Mouse (Mus musculus): ENCODE measurements around the gene Prune1. TPM values are rescaled to one million over a fixed set of nuclear protein-coding genes. Genes with fewer than 3 reads are reported as not detected.

Prune1 gene
- polyA plus RNA-seq, 1 experiment from 2014 or later: 16.5 TPM

DNA sequence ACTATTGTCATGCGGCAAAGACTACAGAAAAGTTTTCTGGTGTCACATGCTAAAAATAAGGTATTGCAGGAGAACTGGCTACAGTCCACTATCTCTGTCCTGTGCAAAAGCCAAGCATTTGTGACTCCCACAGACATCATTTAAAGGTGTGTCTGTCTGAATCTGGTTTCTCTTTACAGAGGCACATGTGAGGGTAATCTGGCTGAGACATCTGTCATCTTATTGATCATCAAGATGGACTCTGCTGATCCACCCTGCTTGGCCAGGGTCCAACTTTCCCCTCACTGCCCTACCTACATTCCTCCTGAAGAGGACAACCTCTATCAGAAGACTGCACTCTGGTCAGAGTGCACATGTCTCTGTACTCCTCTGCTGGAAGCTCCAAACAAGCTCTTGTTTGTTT lies 4.7 kb downstream of the Prune1 start:
- ATAC-seq (replicated peaks; ENCODE audit: low FRiP score, low TSS enrichment, low read depth): no peak
- DNase-seq (ENCODE audit: low spot score): no peak

DNA sequence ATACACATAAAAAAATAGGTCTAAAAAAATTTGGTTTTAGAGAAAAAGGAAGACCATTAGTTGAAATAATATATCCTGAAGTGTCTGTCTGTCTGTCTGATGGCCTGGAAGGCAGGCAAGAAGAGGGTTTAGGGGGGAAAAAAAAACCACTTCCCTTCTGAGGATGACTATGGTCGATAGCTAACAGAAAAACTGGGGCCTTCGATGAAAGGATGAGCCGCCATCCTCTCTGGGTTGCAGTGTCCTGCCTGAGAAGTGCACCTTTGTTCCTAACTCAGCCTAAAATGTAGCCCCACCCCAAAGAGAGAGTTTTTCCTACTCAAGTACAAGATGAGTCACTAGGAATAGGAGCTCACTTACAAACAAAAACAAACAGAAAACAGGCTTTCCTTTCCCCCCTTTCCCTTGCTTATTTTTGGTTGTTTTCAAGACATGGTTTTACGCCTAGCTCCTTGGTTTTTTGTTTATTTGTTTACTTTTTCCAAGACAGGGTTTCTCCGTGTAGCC lies 5.4 kb downstream of the Prune1 start:
- DNase-seq (ENCODE audit: low spot score) (no peak), ATAC-seq (replicated peaks; ENCODE audit: low FRiP score, low TSS enrichment, low read depth) (no peak)
- Histone ChIP-seq H3K4me3 (ENCODE audit: low read depth, low read length) (no peak overlapping the region), H3K4me2 (ENCODE audit: low read length) (no peak overlapping the region), H3K27me3 (replicated peaks; ENCODE audit: control insufficient read depth, insufficient read depth, low read length) (no peaks in the 10 kb centered on the region), H3K27ac (ENCODE audit: low read depth) (no peak overlapping the region), H3K4me1 (replicated peaks; ENCODE audit: control insufficient read depth, insufficient read depth, low read length) (peaks cover 6% of the 10 kb centered on the region), H3K9me3 (ENCODE audit: control insufficient read depth, low read length) (no peaks in the 10 kb centered on the region), H3K9ac (ENCODE audit: low read length) (no peak overlapping the region), H3K36me3 (ENCODE audit: control insufficient read depth, insufficient read depth, low read length) (no peaks in the 10 kb centered on the region)
- WGBS: 76% methylated on average over 5 of the region's 5 CpGs

More for the DNA sequence above, 4.7 kb downstream of the Prune1 start:
- no peaks in the 10 kb centered on the region for H3K36me3 ChIP-seq (ENCODE audit: control insufficient read depth, insufficient read depth, low read length)
- whole genome bisulfite sequencing: 92% methylated on average over 1 of the region's 1 CpGs
- peaks cover 6% of the 10 kb centered on the region for H3K4me1 ChIP-seq (replicated peaks; ENCODE audit: control insufficient read depth, insufficient read depth, low read length)
- no peaks in the 10 kb centered on the region for H3K9me3 ChIP-seq (ENCODE audit: control insufficient read depth, low read length)
- no peak overlapping the region for H3K4me2 ChIP-seq (ENCODE audit: low read length)
- H3K27me3 ChIP-seq (replicated peaks; ENCODE audit: control insufficient read depth, insufficient read depth, low read length): no peaks in the 10 kb centered on the region
- H3K9ac ChIP-seq (ENCODE audit: low read length): no peak overlapping the region
- H3K27ac ChIP-seq (ENCODE audit: low read depth): no peak overlapping the region
- no peak overlapping the region for H3K4me3 ChIP-seq (ENCODE audit: low read depth, low read length)

DNA sequence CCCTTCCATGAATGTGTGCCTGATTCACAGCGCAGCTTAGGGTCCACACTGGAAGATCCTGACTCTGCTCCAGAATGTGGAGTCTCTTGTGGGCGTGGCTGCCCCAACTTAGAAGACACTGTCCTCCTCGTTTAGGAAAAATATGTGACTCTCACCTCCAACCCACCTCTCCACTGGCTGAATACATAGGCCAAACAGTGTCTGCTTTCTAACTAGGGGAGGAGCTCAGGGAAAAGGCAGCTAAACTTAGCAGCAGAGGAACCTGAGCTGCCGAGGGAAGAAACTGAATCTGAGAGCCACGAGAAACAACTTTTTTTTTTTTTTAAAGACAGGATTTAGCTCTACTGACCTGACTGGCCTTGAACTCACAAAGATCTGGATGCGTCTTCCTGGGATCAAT lies 6.7 kb downstream of the Prune1 start:
- no peaks in the 10 kb centered on the region for H3K27me3 ChIP-seq (replicated peaks; ENCODE audit: control insufficient read depth, insufficient read depth, low read length)
- 77% methylated on average over 6 of the region's 6 CpGs for WGBS

DNA sequence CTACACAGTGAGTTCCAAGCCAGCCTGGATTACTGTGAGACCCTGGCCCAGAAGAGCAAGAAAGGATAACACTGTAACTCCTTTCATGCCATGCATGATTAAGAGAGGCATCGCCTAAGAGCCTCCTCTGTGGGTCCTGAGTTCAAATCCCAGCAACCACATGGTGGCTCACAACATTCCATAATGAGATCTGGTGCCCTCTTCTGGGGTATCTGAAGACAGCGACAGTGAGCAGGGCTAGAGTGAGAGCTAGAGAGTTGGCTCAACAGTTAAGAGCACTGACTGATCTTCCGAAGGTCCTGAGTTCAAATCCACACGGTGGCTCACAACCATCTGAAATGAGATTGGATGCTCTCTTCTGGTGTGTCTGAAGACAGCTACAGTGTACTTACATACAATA lies 7.4 kb downstream of the Prune1 start:
- no peaks in the 10 kb centered on the region for H3K9me3 ChIP-seq (ENCODE audit: control insufficient read depth, low read length)
- H3K36me3 ChIP-seq (ENCODE audit: control insufficient read depth, insufficient read depth, low read length): peaks cover 5% of the 10 kb centered on the region; the same call in 1 of the 2 replicates
- no peaks in the 10 kb centered on the region; the same call in 1 of the 2 replicates for H3K4me1 ChIP-seq (replicated peaks; ENCODE audit: control insufficient read depth, insufficient read depth, low read length)
- H3K27me3 ChIP-seq (replicated peaks; ENCODE audit: control insufficient read depth, insufficient read depth, low read length): no peaks in the 10 kb centered on the region
- no peak overlapping the region for H3K9ac ChIP-seq (ENCODE audit: low read length)
- no peak overlapping the region for H3K4me2 ChIP-seq (ENCODE audit: low read length)
- WGBS: 93% methylated on average over 4 of the region's 4 CpGs
- DNase-seq (ENCODE audit: low spot score): no peak
- H3K27ac ChIP-seq (ENCODE audit: low read depth): no peak overlapping the region
- no peak overlapping the region for H3K4me3 ChIP-seq (ENCODE audit: low read depth, low read length)
- no peak for ATAC-seq (replicated peaks; ENCODE audit: low FRiP score, low TSS enrichment, low read depth)

More for the DNA sequence above, 6.7 kb downstream of the Prune1 start:
- H3K4me3 ChIP-seq (ENCODE audit: low read depth, low read length): no peak overlapping the region
- H3K9ac ChIP-seq (ENCODE audit: low read length): no peak overlapping the region
- no peaks in the 10 kb centered on the region for H3K36me3 ChIP-seq (ENCODE audit: control insufficient read depth, insufficient read depth, low read length)
- no peaks in the 10 kb centered on the region for H3K9me3 ChIP-seq (ENCODE audit: control insufficient read depth, low read length)
- DNase-seq (ENCODE audit: low spot score): no peak
- no peak overlapping the region for H3K27ac ChIP-seq (ENCODE audit: low read depth)
- H3K4me1 ChIP-seq (replicated peaks; ENCODE audit: control insufficient read depth, insufficient read depth, low read length): no peaks in the 10 kb centered on the region; the same call in 1 of the 2 replicates
- no peak for ATAC-seq (replicated peaks; ENCODE audit: low FRiP score, low TSS enrichment, low read depth)
- H3K4me2 ChIP-seq (ENCODE audit: low read length): no peak overlapping the region

DNA sequence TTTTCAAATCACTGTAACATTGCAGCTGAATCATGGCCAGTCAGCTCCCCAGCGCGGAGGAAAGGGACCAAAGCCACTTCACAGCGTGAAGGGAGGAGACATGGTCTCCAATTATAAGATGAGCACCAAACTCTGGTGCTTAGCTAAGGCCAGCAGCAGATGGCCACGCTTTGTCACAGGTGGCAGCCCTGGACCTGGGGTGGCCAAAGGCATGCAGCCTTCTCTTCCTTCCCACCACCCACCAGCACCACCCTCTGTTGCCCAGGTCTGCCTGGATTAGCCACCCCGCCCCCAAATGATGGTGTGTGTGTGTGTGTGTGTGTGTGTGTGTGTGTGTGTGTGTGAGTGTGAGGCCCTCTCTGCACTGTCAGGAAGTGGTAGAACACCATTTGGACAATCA lies 8.4 kb downstream of the Prune1 start:
- Histone ChIP-seq H3K9ac (ENCODE audit: low read length) (no peak overlapping the region), H3K4me1 (replicated peaks; ENCODE audit: control insufficient read depth, insufficient read depth, low read length) (no peaks in the 10 kb centered on the region; the same call in 1 of the 2 replicates), H3K9me3 (ENCODE audit: control insufficient read depth, low read length) (no peaks in the 10 kb centered on the region), H3K27ac (ENCODE audit: low read depth) (no peak overlapping the region), H3K27me3 (replicated peaks; ENCODE audit: control insufficient read depth, insufficient read depth, low read length) (no peaks in the 10 kb centered on the region), H3K36me3 (ENCODE audit: control insufficient read depth, insufficient read depth, low read length) (peaks cover 14% of the 10 kb centered on the region), H3K4me3 (ENCODE audit: low read depth, low read length) (no peak overlapping the region), H3K4me2 (ENCODE audit: low read length) (no peak overlapping the region)
- ATAC-seq (replicated peaks; ENCODE audit: low FRiP score, low TSS enrichment, low read depth) (no peak), DNase-seq (ENCODE audit: low spot score) (no peak)
- WGBS: 89% methylated on average over 5 of the region's 5 CpGs

DNA sequence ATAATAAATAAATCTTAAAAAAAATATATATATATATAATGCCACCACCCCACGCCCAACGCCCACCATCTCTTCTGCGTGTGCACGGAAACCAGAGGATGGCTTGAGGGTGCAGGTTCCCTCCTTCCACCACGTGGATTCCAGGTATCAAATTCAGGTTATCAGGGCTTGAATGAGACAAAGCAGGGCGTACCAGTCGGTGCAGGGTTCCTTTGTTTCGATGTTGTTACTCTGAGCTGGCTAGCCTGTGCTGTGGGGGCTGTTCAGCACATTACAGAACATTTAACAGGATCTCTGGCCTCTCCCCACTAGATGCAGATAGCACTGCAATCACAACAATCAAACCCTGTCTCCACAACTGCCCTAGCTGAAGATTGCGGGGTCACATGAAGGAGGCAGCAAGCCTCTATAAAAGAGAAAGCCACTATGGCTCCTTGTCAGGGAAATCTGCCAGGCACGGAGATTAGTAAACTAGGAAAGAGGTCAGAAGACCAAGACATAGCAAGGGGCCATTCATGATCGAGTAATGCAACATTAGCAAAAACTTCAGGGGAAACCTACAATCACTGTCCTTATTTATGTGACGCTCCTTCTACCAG lies 11.0 kb downstream of the Prune1 start:
- H3K4me1 ChIP-seq (replicated peaks; ENCODE audit: control insufficient read depth, insufficient read depth, low read length): no peaks in the 10 kb centered on the region; the same call in 1 of the 2 replicates
- peaks cover 37% of the 10 kb centered on the region for H3K36me3 ChIP-seq (ENCODE audit: control insufficient read depth, insufficient read depth, low read length)
- no peak overlapping the region for H3K9ac ChIP-seq (ENCODE audit: low read length)
- H3K4me3 ChIP-seq (ENCODE audit: low read depth, low read length): no peak overlapping the region
- no peaks in the 10 kb centered on the region for H3K27me3 ChIP-seq (replicated peaks; ENCODE audit: control insufficient read depth, insufficient read depth, low read length)
- no peak for DNase-seq (ENCODE audit: low spot score)
- no peaks in the 10 kb centered on the region for H3K9me3 ChIP-seq (ENCODE audit: control insufficient read depth, low read length)
- no peak for ATAC-seq (replicated peaks; ENCODE audit: low FRiP score, low TSS enrichment, low read depth)
- no peak overlapping the region for H3K27ac ChIP-seq (ENCODE audit: low read depth)
- H3K4me2 ChIP-seq (ENCODE audit: low read length): no peak overlapping the region
- WGBS: 80% methylated on average over 12 of the region's 12 CpGs

DNA sequence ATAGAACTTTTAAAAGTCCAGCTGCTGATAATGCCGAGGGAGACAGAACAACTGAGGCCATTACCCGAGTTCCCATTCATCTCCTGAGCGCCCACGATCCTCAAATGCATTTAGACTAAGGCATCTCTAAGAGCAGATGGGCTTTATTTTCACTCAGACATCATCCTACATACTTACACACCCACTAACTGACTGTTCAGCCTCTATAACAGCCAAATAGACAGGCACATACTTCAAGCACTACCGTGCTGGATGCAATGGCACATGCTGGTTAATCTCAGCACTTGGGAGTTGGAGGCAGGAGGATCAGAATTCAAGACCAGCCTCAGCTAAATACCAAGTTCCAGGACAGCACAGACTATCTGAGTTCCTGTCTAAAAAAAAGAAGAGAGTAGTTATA lies 12.1 kb downstream of the Prune1 start:
- Histone ChIP-seq H3K4me3 (ENCODE audit: low read depth, low read length) (no peak overlapping the region), H3K27me3 (replicated peaks; ENCODE audit: control insufficient read depth, insufficient read depth, low read length) (no peaks in the 10 kb centered on the region), H3K9ac (ENCODE audit: low read length) (no peak overlapping the region), H3K9me3 (ENCODE audit: control insufficient read depth, low read length) (no peaks in the 10 kb centered on the region), H3K36me3 (ENCODE audit: control insufficient read depth, insufficient read depth, low read length) (peaks cover 44% of the 10 kb centered on the region), H3K4me2 (ENCODE audit: low read length) (no peak overlapping the region), H3K27ac (ENCODE audit: low read depth) (no peak overlapping the region), H3K4me1 (replicated peaks; ENCODE audit: control insufficient read depth, insufficient read depth, low read length) (no peaks in the 10 kb centered on the region; the same call in 1 of the 2 replicates)
- DNase-seq (ENCODE audit: low spot score) (no peak), ATAC-seq (replicated peaks; ENCODE audit: low FRiP score, low TSS enrichment, low read depth) (no peak)
- WGBS: 96% methylated on average over 5 of the region's 5 CpGs

DNA sequence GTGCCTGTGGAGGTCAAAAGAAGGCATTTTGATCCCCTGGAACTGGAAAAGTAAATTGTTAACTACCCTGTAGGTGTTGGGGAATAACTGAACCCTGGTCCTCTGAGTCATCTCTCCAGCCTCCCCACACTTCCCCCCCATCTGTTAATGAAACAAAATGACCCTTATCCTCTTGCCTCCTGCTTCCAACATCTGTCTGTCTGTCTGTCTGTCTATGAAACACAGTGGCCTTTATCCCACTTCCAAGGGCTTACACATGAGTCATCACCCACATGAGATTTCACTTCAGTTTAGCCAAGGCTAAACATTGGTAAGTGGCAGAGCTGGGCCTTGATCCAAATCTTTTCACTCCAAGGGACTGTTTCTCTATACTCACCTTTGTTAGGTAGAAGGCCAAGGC lies 14.0 kb downstream of the Prune1 start:
- Histone ChIP-seq H3K27ac (ENCODE audit: low read depth) (no peak overlapping the region), H3K9me3 (ENCODE audit: control insufficient read depth, low read length) (no peaks in the 10 kb centered on the region), H3K4me1 (replicated peaks; ENCODE audit: control insufficient read depth, insufficient read depth, low read length) (no peaks in the 10 kb centered on the region), H3K9ac (ENCODE audit: low read length) (no peak overlapping the region), H3K4me2 (ENCODE audit: low read length) (no peak overlapping the region), H3K27me3 (replicated peaks; ENCODE audit: control insufficient read depth, insufficient read depth, low read length) (no peaks in the 10 kb centered on the region), H3K36me3 (ENCODE audit: control insufficient read depth, insufficient read depth, low read length) (peaks cover 53% of the 10 kb centered on the region), H3K4me3 (ENCODE audit: low read depth, low read length) (no peak overlapping the region)
- no peak for ATAC-seq (replicated peaks; ENCODE audit: low FRiP score, low TSS enrichment, low read depth)
- DNase-seq (ENCODE audit: low spot score): no peak

DNA sequence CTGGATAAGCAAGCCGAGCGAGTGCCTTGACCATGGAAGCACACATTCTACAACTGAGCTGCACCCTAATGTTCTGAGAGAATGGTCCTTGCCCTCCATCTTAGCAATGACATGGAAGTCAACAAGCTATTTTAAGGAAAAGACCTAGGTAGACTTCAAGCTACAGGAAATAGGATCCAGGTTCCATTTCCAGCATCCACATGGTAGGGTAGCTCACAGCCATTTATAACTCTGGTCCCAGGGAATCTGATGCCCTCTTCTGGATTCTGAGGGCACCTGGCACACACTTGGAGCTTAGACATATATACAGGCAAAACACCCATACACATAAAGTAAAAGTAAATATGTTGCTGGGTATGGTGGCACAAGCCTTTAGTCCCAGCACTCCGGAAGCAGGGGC lies 15.8 kb downstream of the Prune1 start:
- H3K4me2 ChIP-seq (ENCODE audit: low read length): no peak overlapping the region
- H3K4me3 ChIP-seq (ENCODE audit: low read depth, low read length): no peak overlapping the region
- H3K9me3 ChIP-seq (ENCODE audit: control insufficient read depth, low read length): no peaks in the 10 kb centered on the region
- no peak overlapping the region for H3K9ac ChIP-seq (ENCODE audit: low read length)
- 93% methylated on average over 3 of the region's 3 CpGs for WGBS
- H3K36me3 ChIP-seq (ENCODE audit: control insufficient read depth, insufficient read depth, low read length): peaks cover 63% of the 10 kb centered on the region
- no peak overlapping the region for H3K27ac ChIP-seq (ENCODE audit: low read depth)
- H3K27me3 ChIP-seq (replicated peaks; ENCODE audit: control insufficient read depth, insufficient read depth, low read length): no peaks in the 10 kb centered on the region
- DNase-seq (ENCODE audit: low spot score): no peak
- no peak for ATAC-seq (replicated peaks; ENCODE audit: low FRiP score, low TSS enrichment, low read depth)
- H3K4me1 ChIP-seq (replicated peaks; ENCODE audit: control insufficient read depth, insufficient read depth, low read length): no peaks in the 10 kb centered on the region

All from intestine, embryonic 14.5 days (tissue).